Mouse (Mus musculus) myocyte (in vitro differentiated cells): ENCODE data around the gene Lamc3. TPM values are rescaled to one million over a fixed set of nuclear protein-coding genes. Genes with fewer than 3 reads are reported as not detected.

Experiments
- H3K27me3 ChIP-seq: one replicate; pipeline ENCODE4 v1.6.1; 2011; ENCODE audit not compliant: control insufficient read depth, insufficient read depth, insufficient read length
- H3K36me3 ChIP-seq: one replicate; pipeline ENCODE4 v1.6.1; 2011; ENCODE audit not compliant: control insufficient read depth, insufficient read depth
- H3K4me2 ChIP-seq: one replicate; pipeline ENCODE4 v1.6.1; 2011; ENCODE audit warnings: low read depth, control low read depth
- H3K4me3 ChIP-seq: one replicate; pipeline ENCODE4 v1.5.1; 2011; ENCODE audit warnings: mild to moderate bottlenecking, control low read depth, moderate library complexity
- H3K79me2 ChIP-seq: one replicate; pipeline ENCODE4 v1.6.1; 2011; ENCODE audit not compliant: control insufficient read depth, insufficient read depth
- H3ac ChIP-seq: one replicate; pipeline ENCODE4 v1.6.1; 2011; ENCODE audit not compliant: control insufficient read depth, insufficient read length
- CEBPB ChIP-seq: IDR thresholded peaks from 2 replicates; pipeline ENCODE4 v1.6.1; 2011; ENCODE audit warnings: mild to moderate bottlenecking, moderate library complexity; ENCODE audit not compliant: poor library complexity, insufficient read depth, severe bottlenecking
- E2F4 ChIP-seq: IDR thresholded peaks from one replicate; pipeline ENCODE4 v1.6.1; 2011; ENCODE audit warnings: mild to moderate bottlenecking, control low read depth, moderate library complexity; ENCODE audit not compliant: insufficient read depth
- MAX ChIP-seq: IDR thresholded peaks from one replicate; pipeline ENCODE4 v1.6.1; 2011; ENCODE audit warnings: low read depth, mild to moderate bottlenecking, control low read depth
- MYOD1 ChIP-seq, 3 experiments: IDR thresholded peaks; one replicate each; pipeline ENCODE4 v1.6.1; 2011; ENCODE audit warnings: control low read depth in 2 of 3, low read depth in 2 of 3, mild to moderate bottlenecking in 2 of 3, moderate library complexity in 1 of 3; ENCODE audit not compliant: insufficient read length in 2 of 3, control insufficient read depth in 1 of 3
- MYOG ChIP-seq, 3 experiments: IDR thresholded peaks; one replicate each; pipeline ENCODE4 v1.6.1; 2011; ENCODE audit warnings: control low read depth in 2 of 3, low read depth in 2 of 3, mild to moderate bottlenecking in 2 of 3; ENCODE audit not compliant: insufficient read length in 2 of 3, control insufficient read depth in 1 of 3, insufficient read depth in 1 of 3
- POLR2A ChIP-seq: IDR thresholded peaks from one replicate; pipeline ENCODE4 v1.6.1; 2011; ENCODE audit warnings: low read depth, mild to moderate bottlenecking, control low read depth, moderate library complexity; ENCODE audit not compliant: insufficient read length
- POLR2AphosphoS2 ChIP-seq: IDR thresholded peaks from one replicate; pipeline ENCODE4 v1.6.1; 2011; ENCODE audit warnings: low read depth, control low read depth; ENCODE audit not compliant: insufficient read length
- REST ChIP-seq: IDR thresholded peaks from one replicate; pipeline ENCODE4 v1.6.1; 2011; ENCODE audit warnings: mild to moderate bottlenecking, control low read depth, moderate library complexity; ENCODE audit not compliant: insufficient read depth, insufficient read length
- SRF ChIP-seq: IDR thresholded peaks from one replicate; pipeline ENCODE4 v1.6.1; 2011; ENCODE audit warnings: low read depth; ENCODE audit not compliant: control insufficient read depth, insufficient read length
- TCF12 ChIP-seq: IDR thresholded peaks from one replicate; pipeline ENCODE4 v1.6.1; 2011; ENCODE audit warnings: mild to moderate bottlenecking, control low read depth; ENCODE audit not compliant: poor library complexity, insufficient read depth, severe bottlenecking
- TCF3 ChIP-seq: IDR thresholded peaks from one replicate; pipeline ENCODE4 v1.6.1; 2011; ENCODE audit warnings: low read depth, control low read depth; ENCODE audit not compliant: insufficient read length
- USF1 ChIP-seq: IDR thresholded peaks from one replicate; pipeline ENCODE4 v1.6.1; 2011; ENCODE audit warnings: low read depth, mild to moderate bottlenecking, control low read depth, moderate library complexity
- polyA plus RNA-seq: library from polyadenylated mRNA; unstranded; fragments of >200 nt; fragmentation: generic; extraction: Trizol; gene quantifications from one replicate; pipeline ENCODE4 v1.2.1, GENCODE M21; 2012; ENCODE audit warnings: missing spikeins

Lamc3 gene
- polyA plus RNA-seq, 1 experiment = 0.22 TPM

DNA sequence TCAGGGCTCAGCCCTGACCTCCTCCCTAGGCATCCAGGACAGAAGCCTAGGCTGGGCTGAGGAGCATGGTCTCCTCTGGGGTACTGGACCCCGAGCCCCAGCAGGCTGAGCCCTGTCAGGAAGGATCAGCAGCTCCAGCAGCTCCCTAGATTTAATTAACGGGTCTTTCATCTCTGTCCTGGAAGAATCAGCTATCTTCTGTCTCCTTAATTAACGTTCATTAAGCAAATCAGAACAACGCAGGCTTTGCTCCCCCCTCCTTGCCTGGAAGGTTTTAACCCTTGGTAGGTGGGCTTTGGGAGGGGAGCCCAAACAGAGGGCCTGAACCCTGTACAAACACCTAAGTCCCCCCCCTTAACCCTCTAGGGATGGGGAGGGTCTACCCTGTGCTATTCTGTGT lies 4.0 kb upstream of the Lamc3 start:
- H3K4me3 ChIP-seq = no peak overlapping the region
- no peak overlapping the region for H3ac ChIP-seq
- H3K4me2 ChIP-seq = no peak overlapping the region
- H3K36me3 ChIP-seq = no peaks in the 10 kb centered on the region
- peaks cover 89% of the 10 kb centered on the region for H3K27me3 ChIP-seq
- no peaks in the 10 kb centered on the region for H3K79me2 ChIP-seq
- TF ChIP-seq POLR2A (no peak), CEBPB (no peak), MYOD1 (IDR thresholded peaks at IDR 0.05; ENCODE audit: control insufficient read depth in 1 of 3, insufficient read length in 2 of 3, low read depth in 2 of 3) (no peak), MAX (no peak), E2F4 (no peak), USF1 (no peak), REST (no peak), TCF3 (no peak), TCF12 (no peak), POLR2AphosphoS2 (no peak), SRF (no peak), MYOG (IDR thresholded peaks at IDR 0.05; ENCODE audit: control insufficient read depth in 1 of 3, insufficient read depth in 1 of 3, insufficient read length in 2 of 3, low read depth in 2 of 3) (no peak)

DNA sequence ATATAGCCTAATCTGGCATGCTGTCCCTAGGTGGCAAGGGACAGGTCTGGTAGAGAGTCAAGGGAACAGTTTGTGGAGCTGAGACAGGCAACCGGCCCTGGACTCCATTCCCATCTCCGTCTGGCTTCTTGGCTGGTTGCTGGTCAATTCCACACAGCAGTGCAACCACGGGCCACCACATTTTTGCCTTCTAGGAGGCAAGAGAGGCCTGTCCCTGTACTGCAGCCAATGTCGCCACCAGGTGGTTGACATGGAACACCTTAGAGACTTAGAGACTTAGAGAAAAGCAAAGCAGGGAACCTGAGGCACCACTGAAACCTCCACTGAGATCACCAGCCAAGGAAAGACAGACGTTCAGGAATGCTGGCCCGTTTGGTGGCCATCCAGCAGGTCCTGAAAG lies 2.3 kb upstream of the Lamc3 start:
- Histone ChIP-seq H3K79me2 (no peaks in the 10 kb centered on the region), H3K4me2 (no peak overlapping the region), H3K4me3 (no peak overlapping the region), H3K27me3 (peaks cover 91% of the 10 kb centered on the region), H3K36me3 (no peaks in the 10 kb centered on the region), H3ac (no peak overlapping the region)
- TF ChIP-seq REST (no peak), MAX (no peak), E2F4 (no peak)

DNA sequence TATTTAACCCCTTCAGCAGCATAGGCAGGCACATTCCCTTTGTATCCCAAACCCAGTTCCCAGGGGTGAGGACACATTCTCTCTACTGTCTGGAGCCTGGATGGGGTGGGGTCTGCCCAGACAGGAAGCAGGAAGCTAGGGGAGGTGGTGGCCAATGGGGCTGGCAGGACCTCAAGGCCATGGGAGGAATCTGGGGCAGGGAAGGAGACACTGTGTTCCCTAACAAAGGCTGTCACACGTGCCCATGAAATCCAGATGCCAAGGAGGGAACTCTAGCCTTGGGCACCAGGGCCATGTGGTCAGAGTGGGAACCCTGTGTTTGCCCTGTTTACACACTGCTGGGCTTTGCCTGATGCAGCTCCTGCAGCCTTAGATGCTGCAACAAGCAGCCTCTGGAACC lies 1.8 kb downstream of the Lamc3 start:
- H3K4me2 ChIP-seq = no peak overlapping the region
- H3K79me2 ChIP-seq = no peaks in the 10 kb centered on the region
- H3ac ChIP-seq = no peak overlapping the region
- TF ChIP-seq MAX (no peak), SRF (no peak), POLR2AphosphoS2 (no peak), E2F4 (no peak), CEBPB (no peak), USF1 (no peak), MYOG (IDR thresholded peaks at IDR 0.05; ENCODE audit: control insufficient read depth in 1 of 3, insufficient read depth in 1 of 3, insufficient read length in 2 of 3, low read depth in 2 of 3) (no peak), TCF3 (no peak), REST (no peak), TCF12 (no peak)
- H3K4me3 ChIP-seq = no peak overlapping the region
- peaks cover 73% of the 10 kb centered on the region for H3K27me3 ChIP-seq
- H3K36me3 ChIP-seq = no peaks in the 10 kb centered on the region

DNA sequence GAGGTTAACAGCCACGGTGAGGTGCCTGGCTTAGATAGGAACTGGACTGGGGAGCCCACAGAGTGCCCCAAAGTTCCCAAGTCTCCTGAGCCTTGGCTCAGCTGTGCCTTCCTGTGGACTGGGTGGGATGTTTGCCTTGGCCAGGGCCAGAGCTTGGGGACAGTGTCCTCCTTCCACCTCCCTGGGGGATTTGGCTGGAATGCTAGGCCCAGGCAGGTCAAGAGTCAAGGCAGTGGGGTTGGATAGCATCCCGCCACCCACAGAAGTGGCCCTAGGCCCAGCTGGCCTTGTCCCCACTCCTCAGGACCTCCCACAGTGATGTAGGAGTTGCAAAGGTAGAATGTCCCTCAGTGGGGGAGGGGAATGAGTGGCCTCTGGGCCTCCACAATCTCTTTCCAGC lies 4.1 kb downstream of the Lamc3 start:
- Histone ChIP-seq H3K4me3 (no peak overlapping the region), H3K79me2 (no peaks in the 10 kb centered on the region), H3K4me2 (no peak overlapping the region), H3K36me3 (no peaks in the 10 kb centered on the region), H3K27me3 (peaks cover 49% of the 10 kb centered on the region), H3ac (no peak overlapping the region)
- TF ChIP-seq MYOD1 (IDR thresholded peaks at IDR 0.05; ENCODE audit: control insufficient read depth in 1 of 3, insufficient read length in 2 of 3, low read depth in 2 of 3) (no peak), TCF12 (no peak), MAX (no peak), SRF (no peak), REST (no peak), MYOG (IDR thresholded peaks at IDR 0.05; ENCODE audit: control insufficient read depth in 1 of 3, insufficient read depth in 1 of 3, insufficient read length in 2 of 3, low read depth in 2 of 3) (no peak), E2F4 (no peak), TCF3 (no peak), CEBPB (no peak), POLR2A (no peak), POLR2AphosphoS2 (no peak)

DNA sequence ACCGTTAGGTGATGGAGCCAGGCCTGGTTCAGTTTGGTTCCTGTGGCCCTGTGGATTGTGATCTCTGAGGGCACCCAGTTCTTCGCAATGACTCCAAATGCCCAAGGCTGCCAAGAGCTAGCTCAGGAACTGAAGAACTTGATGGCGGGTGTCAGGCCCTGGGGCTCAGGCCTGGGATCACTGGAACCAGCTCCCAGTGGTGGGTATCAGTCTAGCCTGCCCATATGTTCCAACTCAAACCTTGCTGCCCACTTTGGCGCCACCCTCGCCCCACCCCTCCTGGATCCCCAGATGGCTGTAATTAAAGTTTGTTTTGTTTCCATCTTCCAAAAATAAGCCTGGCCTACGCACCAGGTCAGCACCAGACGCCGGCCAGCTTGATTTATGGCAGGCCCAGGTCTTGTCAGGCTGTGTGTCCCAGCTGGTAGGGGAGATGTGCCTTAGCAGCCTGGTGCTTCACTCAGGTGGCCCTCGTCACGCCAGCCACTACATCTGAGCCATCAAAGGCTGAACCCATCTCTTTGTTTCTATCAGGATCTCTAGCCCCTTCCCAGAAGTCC lies 6.1 kb downstream of the Lamc3 start:
- no peak overlapping the region for H3K4me3 ChIP-seq

More for the DNA sequence above, 6.1 kb downstream of the Lamc3 start:
- Histone ChIP-seq H3K79me2 (no peaks in the 10 kb centered on the region), H3K36me3 (no peaks in the 10 kb centered on the region), H3K27me3 (peaks cover 30% of the 10 kb centered on the region), H3ac (no peak overlapping the region), H3K4me2 (no peak overlapping the region)
- TF ChIP-seq MAX = no peak
- TF ChIP-seq USF1 = no peak
- no peak for TF ChIP-seq CEBPB
- no peak for TF ChIP-seq POLR2AphosphoS2
- TF ChIP-seq TCF12 = no peak
- no peak for TF ChIP-seq POLR2A
- TF ChIP-seq MYOD1 (IDR thresholded peaks at IDR 0.05; ENCODE audit: control insufficient read depth in 1 of 3, insufficient read length in 2 of 3, low read depth in 2 of 3) = no peak
- TF ChIP-seq MYOG (IDR thresholded peaks at IDR 0.05; ENCODE audit: control insufficient read depth in 1 of 3, insufficient read depth in 1 of 3, insufficient read length in 2 of 3, low read depth in 2 of 3) = no peak
- no peak for TF ChIP-seq SRF
- no peak for TF ChIP-seq REST
